Mouse (Mus musculus) embryonic facial prominence, embryonic 11.5 days (tissue): ENCODE data around the gene Coro2b. TPM values are rescaled to one million over a fixed set of nuclear protein-coding genes. Genes with fewer than 3 reads are reported as not detected.

ENCODE experiments used
- ATAC-seq: fragments of 200-750 bp; cut with Nextera tagmentation; replicated peaks from 2 replicates; pipeline ENCODE4 v1.8.0; 2017; ENCODE audit warnings: low read depth; ENCODE audit not compliant: insufficient number of reproducible peaks, low FRiP score, low TSS enrichment
- DNase-seq: peaks from one replicate; pipeline ENCODE4 v3.0.0-alpha.2; 2015; ENCODE audit warnings: low spot score
- H3K27ac ChIP-seq: fragments of 300-500 bp; sonication (generic); replicated peaks from 2 replicates; pipeline ENCODE4 v1.5.1; 2014; ENCODE audit warnings: mild to moderate bottlenecking, low read depth, low read length, control low read depth
- H3K27me3 ChIP-seq: fragments of 300-500 bp; sonication (generic); 2 replicates; pipeline ENCODE4 v1.6.1; 2014; ENCODE audit warnings: mild to moderate bottlenecking, low read length, moderate library complexity, mixed read lengths; ENCODE audit not compliant: control insufficient read depth, insufficient read depth
- H3K36me3 ChIP-seq: fragments of 300-500 bp; sonication (generic); replicated peaks from 2 replicates; pipeline ENCODE4 v1.6.1; 2014; ENCODE audit warnings: low read depth, mild to moderate bottlenecking, low read length, moderate library complexity, mixed read lengths; ENCODE audit not compliant: control insufficient read depth, insufficient read depth
- H3K4me1 ChIP-seq: fragments of 300-500 bp; sonication (generic); 2 replicates; pipeline ENCODE4 v1.6.1; 2014; ENCODE audit warnings: low read length, mixed read lengths; ENCODE audit not compliant: control insufficient read depth, insufficient read depth
- H3K4me2 ChIP-seq: fragments of 300-500 bp; sonication (generic); 2 replicates; pipeline ENCODE4 v1.6.1; 2014; ENCODE audit warnings: low read depth, mild to moderate bottlenecking, control low read depth, low read length, moderate library complexity
- H3K4me3 ChIP-seq: fragments of 300-500 bp; sonication (generic); 2 replicates; pipeline ENCODE4 v1.5.1; 2014; ENCODE audit warnings: low read depth, low read length, control low read depth
- H3K9ac ChIP-seq: fragments of 300-500 bp; sonication (generic); replicated peaks from 2 replicates; pipeline ENCODE4 v1.6.1; 2014; ENCODE audit warnings: mild to moderate bottlenecking, control low read depth, low read length
- H3K9me3 ChIP-seq: fragments of 300-500 bp; sonication (generic); replicated peaks from 2 replicates; pipeline ENCODE4 v1.6.1; 2016; ENCODE audit warnings: mild to moderate bottlenecking, low read length, inconsistent platforms, mixed read lengths; ENCODE audit not compliant: control insufficient read depth
- WGBS: fragments of 180-500 bp; shearing (Covaris S2); extraction: QIAGEN DNeasy Blood & Tissue Kit; methylation state at CpG from one replicate; pipeline ENCODE4 v1.1.7; 2014; 5-methylcytosine and 5-hydroxymethylcytosine counted together
- polyA plus RNA-seq: library from polyadenylated mRNA; unstranded; fragments of >200 nt; fragmentation: Nextera tagmentation; extraction: Ambion mirVana; gene quantifications from 2 replicates; pipeline ENCODE4 v1.2.1, GENCODE M21; 2014

Gene Coro2b
- polyA plus RNA-seq, 1 experiment from 2014 or later: 6.5 TPM

DNA sequence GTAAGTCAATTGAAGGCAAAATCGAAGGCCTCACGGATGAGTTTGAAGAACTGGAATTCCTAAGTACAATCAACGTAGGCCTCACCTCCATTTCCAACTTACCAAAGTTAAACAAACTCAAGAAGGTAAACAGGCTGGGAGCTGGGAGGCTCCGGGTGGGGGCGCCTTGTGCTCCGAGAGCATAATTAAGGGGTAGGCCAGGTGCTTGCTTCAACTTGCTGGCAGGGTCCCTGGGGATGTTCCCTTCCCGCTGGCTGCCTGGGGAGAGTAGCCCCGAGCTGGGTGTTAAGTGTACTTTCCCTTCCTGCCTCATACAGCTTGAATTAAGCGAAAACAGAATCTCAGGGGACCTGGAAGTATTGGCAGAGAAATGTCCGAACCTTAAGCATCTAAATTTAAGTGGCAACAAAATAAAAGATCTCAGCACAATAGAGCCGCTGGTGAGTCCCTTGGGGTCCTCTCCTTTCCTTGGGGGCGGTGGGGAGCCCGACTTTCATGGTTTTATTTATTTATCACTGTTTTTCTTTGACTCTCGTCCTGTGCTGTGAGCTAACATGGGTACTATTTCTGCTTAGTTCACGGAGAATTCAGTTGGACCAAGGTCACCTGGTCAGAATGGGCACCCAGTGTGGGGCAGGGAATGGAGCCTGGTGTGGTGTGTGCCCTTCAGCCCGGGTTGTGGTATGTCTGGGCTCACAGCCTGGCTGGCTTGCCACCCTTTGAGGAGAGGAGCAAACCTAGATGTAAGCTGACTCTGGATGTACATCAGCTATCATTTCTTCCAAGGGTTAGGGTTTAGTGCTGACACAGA is 164.9 kb downstream of the Coro2b start:
- H3K4me1 ChIP-seq: no peaks in the 10 kb centered on the region; the same call in 1 of the 2 replicates
- H3K36me3 ChIP-seq: peaks cover 5% of the 10 kb centered on the region

DNA sequence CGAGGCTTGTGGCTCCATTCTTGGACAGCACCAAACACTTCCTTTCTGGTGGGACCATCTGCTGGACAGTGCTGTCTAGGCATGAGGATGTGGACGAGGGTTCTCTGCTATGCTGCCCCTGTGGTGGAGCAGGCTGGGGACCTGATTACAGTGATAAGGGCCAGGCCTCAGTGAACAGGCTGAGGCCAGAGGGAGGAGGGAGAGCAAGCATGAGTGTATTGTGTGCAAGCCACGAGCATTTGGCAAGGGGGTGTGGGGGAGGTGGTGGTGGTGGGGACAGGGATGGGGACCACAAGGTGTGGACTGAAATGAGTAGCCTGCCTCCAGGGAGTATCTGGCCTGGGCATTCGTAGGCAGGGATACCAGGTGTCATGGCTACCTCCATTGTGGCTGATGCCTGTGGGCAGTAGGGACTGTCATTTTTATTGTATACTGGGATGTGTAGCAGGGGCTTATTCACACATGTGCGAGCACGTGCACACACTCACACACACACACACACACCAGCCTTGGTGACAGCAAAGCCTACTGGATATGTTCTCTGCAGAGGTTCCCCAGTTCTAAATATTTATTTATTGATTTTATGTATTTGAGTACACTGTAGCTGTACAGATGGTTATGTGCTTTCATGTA is 166.1 kb downstream of the Coro2b start:
- ATAC-seq (no peak), DNase-seq (no peak)
- 81% methylated on average over 6 of the region's 6 CpGs for WGBS
- H3K4me2 ChIP-seq: no peak overlapping the region
- no peak overlapping the region for H3K9ac ChIP-seq
- H3K27ac ChIP-seq: no peak overlapping the region
- no peak overlapping the region for H3K4me3 ChIP-seq
- no peaks in the 10 kb centered on the region for H3K9me3 ChIP-seq
- H3K36me3 ChIP-seq: peaks cover 5% of the 10 kb centered on the region
- peaks cover 4% of the 10 kb centered on the region for H3K4me1 ChIP-seq
- no peaks in the 10 kb centered on the region for H3K27me3 ChIP-seq

More for the DNA sequence above, 164.9 kb downstream of the Coro2b start:
- ATAC-seq (no peak), DNase-seq (no peak)
- Histone ChIP-seq H3K4me2 (no peak overlapping the region), H3K9me3 (no peaks in the 10 kb centered on the region), H3K27ac (no peak overlapping the region), H3K9ac (no peak overlapping the region), H3K4me3 (no peak overlapping the region), H3K27me3 (no peaks in the 10 kb centered on the region)
- WGBS: 70% methylated on average over 16 of the region's 16 CpGs

DNA sequence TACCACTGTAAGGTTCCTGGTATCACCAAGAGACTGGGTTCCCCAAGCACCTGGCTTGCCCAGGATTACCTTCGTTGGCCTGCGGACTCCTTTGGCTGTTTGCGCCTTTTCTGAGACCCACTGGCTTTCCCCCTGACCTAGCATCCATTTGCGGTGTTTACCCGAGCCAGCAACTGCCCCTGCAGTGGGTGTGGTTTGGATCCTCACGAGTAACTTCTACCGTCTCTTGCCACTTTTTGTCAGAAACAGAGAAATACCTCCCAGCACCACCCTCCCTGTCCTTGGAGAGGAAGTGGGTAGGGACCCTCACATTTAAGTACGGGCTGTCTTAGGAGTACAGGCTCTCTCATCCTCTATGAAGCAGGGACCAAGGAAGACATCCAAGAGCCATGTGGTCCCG is 166.7 kb downstream of the Coro2b start:
- Histone ChIP-seq H3K4me1 (peaks cover 4% of the 10 kb centered on the region), H3K9ac (no peak overlapping the region), H3K27ac (no peak overlapping the region), H3K4me3 (no peak overlapping the region), H3K27me3 (no peaks in the 10 kb centered on the region), H3K36me3 (peaks cover 3% of the 10 kb centered on the region), H3K9me3 (no peaks in the 10 kb centered on the region), H3K4me2 (no peak overlapping the region)
- no peak for ATAC-seq
- no peak for DNase-seq
- 79% methylated on average over 9 of the region's 9 CpGs for WGBS

Other genes starting within 250 kb of the Coro2b start
- gene Anp32a, start 195.8 kb downstream of the Coro2b start, polyA plus RNA-seq: 221 and 228 TPM in 2 replicates
- 2.5 and 2.7 TPM in 2 replicates for gene Itga11, start 140.8 kb upstream of the Coro2b start, polyA plus RNA-seq